ENCODE assay signal across 19 mouse cellular contexts in genomic region chr17:80477679-80478078, GRCm38 (mm10).
"Had no signal": no experiment of that assay in that cellular context is flagged by ENCODE, and none has a peak within 500 bp of the region (broad histone marks: within the 10 kb centered on the region; RNA-seq: fewer than 3 reads in every experiment).

No protein-coding gene starts in this region.

- H3K9ac ChIP-seq: limb, embryonic 13.5 days; liver, postnatal 0 days; midbrain, embryonic 15.5 days had no signal

- H3K36me3 ChIP-seq: midbrain, embryonic 15.5 days had no signal

- H3K9me3 ChIP-seq: limb, embryonic 10.5 days; limb, embryonic 13.5 days; midbrain, embryonic 10.5 days; midbrain, embryonic 15.5 days; neural tube, embryonic 13.5 days had no signal

- H3K4me3 ChIP-seq: layer of hippocampus, adult 2 months; limb, embryonic 10.5 days had no signal

- H3K27me3 ChIP-seq: limb, embryonic 13.5 days; midbrain, embryonic 15.5 days; neural tube, embryonic 13.5 days had no signal

- H3K27ac ChIP-seq: kidney, postnatal 0 days; layer of hippocampus, adult 2 months; limb, embryonic 10.5 days; limb, embryonic 13.5 days; liver, embryonic 14.5 days; midbrain, embryonic 10.5 days; midbrain, embryonic 15.5 days; neural tube, embryonic 13.5 days; stomach, postnatal 0 days had no signal

- DNase-seq: kidney, adult 2 months; kidney, postnatal 25 days; layer of hippocampus, adult 9-11 months; liver, postnatal 0 days; lung, postnatal 14 days; lung, postnatal 4 days; thymus, adult 2 months; thymus, postnatal 14 days; thymus, postnatal 4 days had no signal

- ATAC-seq: intestine, embryonic 16.5 days; liver, postnatal 0 days; midbrain, embryonic 15.5 days had no signal
